Mouse (Mus musculus): ENCODE results near the gene Aldh16a1.

DNA sequence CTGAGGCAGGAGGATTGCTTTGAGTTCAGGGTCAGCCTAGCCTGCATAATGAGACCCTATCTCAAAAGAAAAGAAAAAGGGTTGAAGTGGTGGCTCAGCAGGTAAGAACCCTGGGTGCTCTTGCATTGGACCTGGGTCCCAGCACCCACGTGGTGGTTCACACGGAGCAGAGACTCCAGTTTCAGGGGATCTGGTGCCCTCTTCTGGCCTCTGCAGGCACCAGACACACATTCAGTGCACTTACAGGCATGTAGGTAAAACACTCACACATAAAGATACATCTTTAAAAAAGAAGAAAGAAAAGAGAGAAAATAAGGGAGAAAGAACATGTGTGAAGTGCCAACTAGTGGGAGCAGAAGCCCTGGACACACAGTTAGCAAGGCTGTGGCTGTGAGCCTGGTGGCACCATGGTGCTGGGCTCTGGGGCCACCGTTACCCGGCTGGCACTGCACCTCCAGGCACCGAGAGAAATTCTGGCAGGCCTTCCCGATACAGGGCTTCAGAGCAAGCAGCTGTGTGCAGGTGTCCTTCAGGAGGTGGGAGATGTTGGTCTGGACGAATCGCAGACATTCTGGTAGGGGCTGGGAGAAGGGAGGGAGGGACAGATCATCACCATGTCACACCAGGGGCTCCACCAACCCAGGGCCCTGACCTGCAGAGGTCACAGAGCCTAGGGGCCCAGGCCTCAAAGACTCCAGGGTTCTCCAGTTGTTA, 20.8 kb downstream of the Aldh16a1 start:
- TF ChIP-seq CTCF (IDR thresholded peaks at IDR 0.05; ENCODE audit: low read depth, low read length) (no peak), GATA1 (IDR thresholded peaks at IDR 0.05; ENCODE audit: borderline replicate concordance, low read length) (no peak), POLR2AphosphoS5 (IDR thresholded peaks at IDR 0.05; ENCODE audit: insufficient replicate concordance, low read depth, low read length) (no peak), TAL1 (conservative IDR thresholded peaks at IDR 0.05; ENCODE audit: low read depth, low read length) (no peak), GATA2 (IDR thresholded peaks at IDR 0.05; ENCODE audit: borderline replicate concordance, low read depth, low read length) (no peak)
